Mouse (Mus musculus): Measurements from ENCODE around the gene Apeh.
A peak's percentile ranks its signal among the peaks of the same experiment; 100 is the strongest.
"Not testable (repeated sequence)": the region's sequence is repeated elsewhere in the genome, so short reads cannot be mapped to it uniquely, and the experiment has no call there.

Gene Apeh

GRCm38 (mm10) chr9:108094184-108094941, at the start of gene Apeh:
TSS of gene Apeh (minus strand) at chr9:108094606.
- DNase-seq (ENCODE audit: low spot score): peak; percentile 92

- no peak for DNase-seq (ENCODE audit: low spot score)
These were observed 49.1 kb upstream of the Apeh start for GRCm38 (mm10) chr9:108143470-108143869.

GRCm38 (mm10) chr9:108141387-108141786, 47.0 kb upstream of the Apeh start:
- no peak for DNase-seq (ENCODE audit: low spot score)

DNA sequence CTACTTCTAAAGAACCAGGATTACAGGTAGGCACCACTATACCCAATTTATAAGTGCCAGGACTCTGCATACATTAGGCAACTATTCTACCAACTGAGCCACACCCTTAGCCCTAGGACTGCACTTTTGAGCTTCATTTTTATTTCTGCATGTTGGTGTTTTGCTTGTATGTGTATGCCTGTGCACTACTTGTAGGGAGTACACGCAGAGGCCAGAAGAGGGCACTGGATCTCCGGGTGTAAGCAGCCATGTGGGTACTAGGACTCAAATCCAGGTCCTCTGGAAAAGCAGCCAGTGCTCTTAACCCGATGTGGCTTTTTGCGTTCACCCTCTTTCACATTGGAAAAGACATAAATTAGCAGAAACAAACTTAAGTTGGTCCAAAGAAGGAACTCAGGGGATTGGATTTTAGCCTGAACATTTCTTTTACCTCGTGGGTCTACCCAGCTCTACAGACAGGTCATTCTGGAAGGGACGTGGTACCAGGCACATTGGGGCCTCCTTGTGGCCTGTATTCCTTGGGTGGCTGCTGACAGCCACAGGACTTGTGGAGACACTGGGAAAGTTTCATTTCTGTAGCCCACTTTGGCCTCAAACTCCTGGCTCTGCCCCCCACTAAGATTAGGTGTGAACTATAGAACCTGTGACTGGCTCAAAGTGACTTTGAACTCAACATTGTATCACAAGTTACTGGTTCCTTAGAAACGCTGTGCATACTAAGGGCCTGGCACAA, 45.7 kb upstream of the Apeh start:
- no peak for DNase-seq (ENCODE audit: low spot score)

GRCm38 (mm10) chr9:108139169-108139962, 45.0 kb upstream of the Apeh start:
- no peak for DNase-seq (ENCODE audit: low spot score)

GRCm38 (mm10) chr9:108138118-108138517, 43.7 kb upstream of the Apeh start:
- DNase-seq (ENCODE audit: low spot score): no peak

- DNase-seq (ENCODE audit: low spot score): peak; percentile 86
These were observed 43.1 kb upstream of the Apeh start for GRCm38 (mm10) chr9:108137523-108137922.

- peak; percentile 67 for DNase-seq (ENCODE audit: low spot score)
These were observed 42.6 kb upstream of the Apeh start for GRCm38 (mm10) chr9:108136930-108137462.

GRCm38 (mm10) chr9:108136225-108136624, 41.8 kb upstream of the Apeh start:
- DNase-seq (ENCODE audit: low spot score): no peak

- not testable (repeated sequence) for DNase-seq (ENCODE audit: low spot score)
These were observed 41.3 kb upstream of the Apeh start for GRCm38 (mm10) chr9:108135679-108136078.

DNA sequence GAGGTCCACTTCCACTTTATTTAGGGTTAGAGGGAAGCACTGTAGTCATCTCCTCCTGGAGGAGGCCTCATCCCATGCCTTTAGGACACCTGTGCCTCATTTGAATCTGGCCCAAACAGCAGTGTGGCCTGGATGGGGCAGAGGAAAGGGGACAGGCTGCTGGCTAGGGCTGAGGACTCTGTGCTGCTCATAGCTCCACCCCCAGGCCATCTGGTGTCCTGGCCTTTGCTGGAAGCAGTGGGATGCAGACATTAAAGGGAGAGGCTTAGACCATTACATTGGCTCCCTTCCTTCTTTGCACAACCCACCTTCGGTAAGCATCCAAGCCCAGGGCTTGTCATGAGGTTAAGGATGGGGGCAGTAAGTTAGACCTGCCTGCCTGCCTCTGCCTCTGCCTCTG, 39.1 kb upstream of the Apeh start:
- no peak for DNase-seq (ENCODE audit: low spot score)

DNA sequence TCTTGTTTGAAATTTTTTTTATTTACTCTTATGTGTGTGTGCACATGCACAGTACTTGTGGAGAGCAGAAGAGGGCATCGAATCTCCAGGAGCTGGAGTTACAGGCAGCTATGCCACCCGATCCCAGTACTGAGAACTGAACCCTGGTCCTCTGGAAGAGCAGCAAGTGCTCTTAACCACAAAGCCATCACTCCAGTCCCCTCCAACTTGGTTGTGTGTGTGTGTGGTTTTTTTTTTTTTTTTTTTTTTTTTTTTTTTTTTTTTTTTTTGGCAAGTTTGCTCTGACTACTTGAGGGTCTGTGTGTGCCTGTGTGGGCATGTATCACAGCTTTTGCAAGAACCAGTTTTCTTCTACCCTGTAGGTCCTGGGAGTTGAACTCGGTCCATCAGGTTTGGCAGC, 38.0 kb upstream of the Apeh start:
- DNase-seq (ENCODE audit: low spot score): no peak

DNA sequence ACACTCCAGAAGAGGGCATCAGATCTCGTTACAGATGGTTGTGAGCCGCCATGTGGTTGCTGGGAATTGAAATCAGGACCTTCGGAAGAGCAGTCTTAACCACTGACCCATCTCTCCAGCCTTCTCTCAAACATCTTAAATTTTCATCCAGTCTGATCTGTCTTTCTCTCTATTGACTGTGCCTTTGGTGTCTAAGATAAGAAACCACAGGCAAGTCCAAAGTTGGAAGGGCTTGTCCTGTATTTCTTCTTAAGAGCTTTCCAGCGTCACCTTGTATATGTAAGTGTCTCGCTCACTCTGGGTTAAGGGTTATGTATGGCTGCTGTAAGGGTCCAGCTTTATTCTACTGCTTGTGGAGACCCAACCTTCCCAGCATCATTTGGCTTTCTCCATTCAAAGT, 37.1 kb upstream of the Apeh start:
- DNase-seq (ENCODE audit: low spot score): no peak

DNA sequence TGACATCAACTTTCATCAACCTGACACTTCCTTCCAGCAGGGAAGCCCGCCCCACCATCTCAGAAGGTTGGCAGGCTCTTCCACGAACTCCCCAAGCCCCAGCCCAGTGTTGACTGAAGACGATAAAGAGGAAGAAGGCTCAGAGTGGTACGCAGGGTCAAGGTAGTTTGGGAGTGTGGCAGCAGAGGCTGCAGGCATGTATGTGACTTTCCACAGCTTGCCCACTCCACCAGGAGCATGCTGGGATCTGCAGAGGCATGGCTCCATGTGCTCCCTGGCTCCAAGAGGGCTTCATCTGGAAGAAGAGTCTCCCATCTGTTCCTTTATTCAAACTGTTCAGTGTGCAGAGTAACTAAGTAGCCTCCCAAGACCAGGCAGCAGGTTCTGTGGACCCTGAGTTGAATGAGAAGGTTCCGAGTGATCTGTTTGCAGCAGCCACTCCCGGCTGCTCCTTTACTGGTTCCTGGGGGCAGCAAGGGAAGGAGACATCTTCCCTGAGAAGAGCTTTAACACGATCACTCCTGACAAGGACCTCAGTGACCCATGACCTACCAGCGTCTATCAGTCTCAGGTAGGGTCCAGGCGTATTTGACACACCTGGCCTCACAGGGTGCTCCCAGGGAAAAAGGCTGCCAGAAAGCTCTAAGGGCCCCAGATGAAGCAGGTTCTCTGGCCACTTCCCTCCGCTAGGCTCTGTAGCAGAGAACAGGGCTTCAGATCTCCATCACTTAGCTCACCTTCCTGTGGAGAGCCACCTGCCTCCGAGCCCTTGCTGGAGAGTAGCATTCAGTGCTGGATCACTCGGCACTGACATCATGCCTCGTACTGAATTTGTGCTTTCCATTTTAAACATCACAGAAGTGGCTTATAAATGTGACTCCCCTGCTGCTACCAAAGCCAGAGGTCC, 34.9 kb upstream of the Apeh start:
- DNase-seq (ENCODE audit: low spot score): no peak

DNA sequence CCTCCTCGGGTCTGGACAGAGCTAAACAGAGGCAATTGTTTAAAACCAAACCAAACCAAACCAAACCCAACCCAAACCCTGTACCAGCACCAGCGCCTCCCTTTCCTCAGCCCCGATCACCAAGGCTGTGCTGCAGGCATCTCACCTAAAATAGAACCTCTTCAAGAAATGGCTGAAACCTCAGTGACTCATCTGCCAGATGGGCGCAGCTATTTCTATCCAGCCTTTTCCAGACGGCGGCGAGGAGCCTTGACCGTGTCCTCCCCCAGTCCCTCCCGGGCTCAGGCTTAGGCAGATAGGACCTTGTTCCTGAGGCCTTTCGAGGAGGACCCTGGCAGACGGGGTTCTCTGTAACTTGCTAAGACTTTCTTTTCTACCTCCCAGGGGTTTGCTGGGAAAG, 33.8 kb upstream of the Apeh start:
- DNase-seq (ENCODE audit: low spot score): no peak

- no peak for DNase-seq (ENCODE audit: low spot score)
These were observed 32.2 kb upstream of the Apeh start for GRCm38 (mm10) chr9:108126436-108127180.

GRCm38 (mm10) chr9:108125731-108126130, 31.3 kb upstream of the Apeh start:
- no peak for DNase-seq (ENCODE audit: low spot score)

DNA sequence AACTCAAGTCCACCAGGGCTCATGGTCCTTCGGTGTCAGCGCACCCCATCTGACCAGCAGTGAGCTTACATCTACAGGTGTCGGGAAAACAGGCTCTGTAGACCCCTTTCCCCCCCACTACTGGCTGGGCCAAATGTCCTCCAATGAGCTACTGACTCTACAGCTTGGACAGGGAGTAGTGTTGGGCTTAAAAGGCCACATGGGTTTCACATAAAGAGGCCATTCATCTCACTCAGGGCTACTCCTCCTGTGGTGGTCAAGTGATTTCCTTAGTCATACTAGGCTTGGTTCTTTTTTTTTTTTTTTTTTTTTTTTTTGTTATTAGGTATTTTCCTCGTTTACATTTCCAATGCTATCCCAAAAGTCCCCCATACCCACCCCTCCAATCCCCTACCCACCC, 29.5 kb upstream of the Apeh start:
- no peak for DNase-seq (ENCODE audit: low spot score)

- no peak for DNase-seq (ENCODE audit: low spot score)
These were observed 27.0 kb upstream of the Apeh start for GRCm38 (mm10) chr9:108121170-108121969.

DNA sequence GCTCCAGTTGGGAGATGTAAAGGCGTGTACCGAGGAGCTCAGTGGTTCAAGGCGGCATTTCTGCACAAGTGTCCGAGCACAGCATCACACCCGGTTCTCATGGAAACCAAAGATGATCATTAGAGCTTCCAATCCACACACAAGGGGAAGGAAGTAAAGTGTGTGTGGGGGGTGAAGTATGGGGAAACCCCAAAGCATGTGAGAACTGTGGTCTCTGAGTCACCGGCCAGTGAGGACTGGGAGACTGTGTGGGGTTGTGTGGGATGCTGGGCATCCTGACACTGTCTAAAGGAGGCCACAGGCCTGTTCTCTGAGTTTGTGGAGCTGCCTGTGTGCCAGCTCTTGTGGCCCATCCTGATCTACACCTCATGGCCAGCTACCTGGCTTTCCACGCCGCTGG, 26.3 kb upstream of the Apeh start:
- DNase-seq (ENCODE audit: low spot score): no peak
